Mouse (Mus musculus) heart, embryonic 11.5 days (tissue): ENCODE measurements around the gene Gmds. TPM values are rescaled to one million over a fixed set of nuclear protein-coding genes. Genes with fewer than 3 reads are reported as not detected.

Experiments
- ATAC-seq: fragments of 200-750 bp; cut with Nextera tagmentation; replicated peaks from 2 replicates; pipeline ENCODE4 v1.8.0; 2017; ENCODE audit warnings: moderate library complexity; ENCODE audit not compliant: insufficient number of reproducible peaks, low FRiP score, low TSS enrichment
- H3K27ac ChIP-seq: fragments of 300-500 bp; sonication (generic); 2 replicates; pipeline ENCODE4 v1.5.1; 2014; ENCODE audit warnings: mild to moderate bottlenecking, low read depth, low read length
- H3K27me3 ChIP-seq: fragments of 300-500 bp; sonication (generic); 2 replicates; pipeline ENCODE4 v1.6.1; 2014; ENCODE audit warnings: mild to moderate bottlenecking, low read length, mixed read lengths; ENCODE audit not compliant: control insufficient read depth, insufficient read depth
- H3K36me3 ChIP-seq: fragments of 300-500 bp; sonication (generic); 2 replicates; pipeline ENCODE4 v1.6.1; 2014; ENCODE audit warnings: mild to moderate bottlenecking, low read length, moderate library complexity, mixed read lengths; ENCODE audit not compliant: control insufficient read depth, insufficient read depth
- H3K4me1 ChIP-seq: fragments of 300-500 bp; sonication (generic); 2 replicates; pipeline ENCODE4 v1.6.1; 2014; ENCODE audit warnings: low read length; ENCODE audit not compliant: control insufficient read depth, insufficient read depth
- H3K4me2 ChIP-seq: fragments of 300-500 bp; sonication (generic); 2 replicates; pipeline ENCODE4 v1.6.1; 2014; ENCODE audit warnings: mild to moderate bottlenecking, moderate library complexity
- H3K4me3 ChIP-seq: fragments of 300-500 bp; sonication (generic); 2 replicates; pipeline ENCODE4 v1.5.1; 2014; ENCODE audit warnings: low read depth, low read length
- H3K9ac ChIP-seq: fragments of 300-500 bp; sonication (generic); 2 replicates; pipeline ENCODE4 v1.6.1; 2014; ENCODE audit warnings: mild to moderate bottlenecking, low read depth, low read length, moderate library complexity
- H3K9me3 ChIP-seq: fragments of 300-500 bp; sonication (generic); replicated peaks from 2 replicates; pipeline ENCODE4 v1.6.1; 2016; ENCODE audit warnings: low read length; ENCODE audit not compliant: control insufficient read depth
- WGBS: fragments of 180-500 bp; shearing (Covaris S2); extraction: QIAGEN DNeasy Blood & Tissue Kit; methylation state at CpG from one replicate; pipeline ENCODE4 v1.1.7; 2014; ENCODE audit not compliant: insufficient replicate concordance; 5-methylcytosine and 5-hydroxymethylcytosine counted together
- polyA plus RNA-seq: library from polyadenylated mRNA; unstranded; fragments of >200 nt; fragmentation: Nextera tagmentation; extraction: Ambion mirVana; gene quantifications from 2 replicates; pipeline ENCODE4 v1.2.1, GENCODE M21; 2014

Gmds gene
- polyA plus RNA-seq, 1 experiment from 2014 or later, result 31.3 TPM

GRCm38 (mm10) chr13:31806890-31807735 is 531.4 kb downstream of the Gmds start:
- peak; percentile 13; the same call in 1 of the 2 replicates for ATAC-seq
- Histone ChIP-seq H3K9me3 (no peaks in the 10 kb centered on the region), H3K4me2 (peak overlapping the region; percentile 91), H3K36me3 (no peaks in the 10 kb centered on the region), H3K27ac (peak overlapping the region; percentile 99), H3K4me3 (peak overlapping the region; percentile 70), H3K27me3 (peaks cover 71% of the 10 kb centered on the region), H3K4me1 (peaks cover 9% of the 10 kb centered on the region; the same call in 1 of the 2 replicates), H3K9ac (peak overlapping the region; percentile 92)
- under 1% methylated on average over 101 of the region's 101 CpGs for WGBS

DNA sequence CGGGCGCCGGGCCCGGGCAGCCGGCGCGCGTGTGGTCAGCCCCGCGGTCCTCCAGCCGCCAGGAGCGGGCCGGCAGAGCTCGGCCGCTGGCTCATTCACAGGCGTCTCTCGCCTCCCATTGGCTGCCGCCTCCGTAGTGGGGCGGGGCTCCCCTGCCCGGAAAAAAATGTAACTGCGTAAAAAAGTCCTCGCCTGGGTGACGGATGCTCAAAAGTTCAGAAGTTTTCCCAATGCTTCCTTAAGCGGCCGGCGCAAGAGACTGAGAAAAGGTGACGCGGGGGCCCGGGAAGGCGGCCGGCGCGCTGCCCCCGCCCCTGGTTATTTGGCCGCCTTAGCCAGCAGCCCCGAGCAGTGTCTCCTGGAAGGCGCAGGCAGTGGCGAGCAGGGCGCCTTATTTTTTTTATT is 532.1 kb downstream of the Gmds start, which contains the start of gene Foxc1:
TSS of gene Foxc1 (plus strand) at position 206 of the 405 bp plus-strand sequence.
- Histone ChIP-seq H3K9me3 (no peaks in the 10 kb centered on the region), H3K4me2 (peak within 1 kb of the TSS; percentile 91), H3K27ac (peak within 1 kb of the TSS; percentile 99), H3K36me3 (no peaks in the 10 kb centered on the region), H3K4me1 (peaks cover 16% of the 10 kb centered on the region), H3K27me3 (peaks cover 72% of the 10 kb centered on the region), H3K4me3 (peak within 1 kb of the TSS; percentile 70), H3K9ac (peak within 1 kb of the TSS; percentile 92)
- WGBS, result under 1% methylated on average over 23 of the region's 40 CpGs
- ATAC-seq, result peak; percentile 85

GRCm38 (mm10) chr13:31805831-31806427 is 532.6 kb downstream of the Gmds start:
- ATAC-seq, result peak; percentile 39
- 2% methylated on average over 33 of the region's 34 CpGs for WGBS
- Histone ChIP-seq H3K27me3 (peaks cover 68% of the 10 kb centered on the region), H3K36me3 (no peaks in the 10 kb centered on the region), H3K4me3 (peak overlapping the region; percentile 70), H3K4me1 (peaks cover 16% of the 10 kb centered on the region), H3K4me2 (peak overlapping the region; percentile 91), H3K9me3 (no peaks in the 10 kb centered on the region), H3K27ac (peak overlapping the region; percentile 66), H3K9ac (peak overlapping the region; percentile 72)

GRCm38 (mm10) chr13:31804571-31804970 is 534.0 kb downstream of the Gmds start:
- Histone ChIP-seq H3K4me2 (peak overlapping the region; percentile 49), H3K4me3 (no peak overlapping the region), H3K9ac (no peak overlapping the region), H3K9me3 (no peaks in the 10 kb centered on the region), H3K36me3 (no peaks in the 10 kb centered on the region), H3K4me1 (peaks cover 16% of the 10 kb centered on the region), H3K27ac (no peak overlapping the region), H3K27me3 (peaks cover 74% of the 10 kb centered on the region)
- WGBS, result 4% methylated on average over 7 of the region's 7 CpGs
- ATAC-seq, result no peak

- Histone ChIP-seq H3K27ac (no peak overlapping the region), H3K4me1 (peaks cover 16% of the 10 kb centered on the region), H3K9ac (no peak overlapping the region), H3K4me3 (peak overlapping the region; percentile 18), H3K36me3 (no peaks in the 10 kb centered on the region), H3K9me3 (no peaks in the 10 kb centered on the region), H3K27me3 (peaks cover 83% of the 10 kb centered on the region), H3K4me2 (peak overlapping the region; percentile 49)
- no peak for ATAC-seq
- 2% methylated on average over 30 of the region's 31 CpGs for WGBS
Observed at GRCm38 (mm10) chr13:31803166-31804093, 535.1 kb downstream of the Gmds start.

DNA sequence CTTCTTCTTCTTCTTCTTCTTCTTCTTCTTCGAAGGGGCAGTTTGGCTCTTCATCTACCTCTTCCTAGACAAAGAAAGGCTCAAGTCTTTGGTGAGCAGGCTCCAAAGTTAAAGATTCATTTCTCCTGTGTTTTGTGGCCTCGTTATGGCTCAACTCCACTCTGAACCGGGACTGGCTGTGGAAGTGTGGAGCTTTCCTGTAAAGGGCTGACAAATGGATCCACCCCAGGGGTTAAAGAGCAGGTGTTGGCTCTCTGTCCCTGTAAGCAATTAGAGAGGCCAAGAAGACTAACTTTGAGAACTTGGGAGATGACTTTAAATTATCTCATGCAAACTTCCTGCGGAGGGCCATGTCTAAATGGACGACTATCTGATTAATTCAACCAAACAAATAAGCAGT is 536.1 kb downstream of the Gmds start:
- 7% methylated on average over 5 of the region's 5 CpGs for WGBS
- H3K9ac ChIP-seq, result no peak overlapping the region
- peaks cover 17% of the 10 kb centered on the region for H3K4me1 ChIP-seq
- H3K27me3 ChIP-seq, result peaks cover 82% of the 10 kb centered on the region
- ATAC-seq, result no peak
- H3K4me2 ChIP-seq, result no peak overlapping the region
- H3K9me3 ChIP-seq, result no peaks in the 10 kb centered on the region
- no peak overlapping the region for H3K27ac ChIP-seq
- H3K36me3 ChIP-seq, result no peaks in the 10 kb centered on the region
- no peak overlapping the region for H3K4me3 ChIP-seq

DNA sequence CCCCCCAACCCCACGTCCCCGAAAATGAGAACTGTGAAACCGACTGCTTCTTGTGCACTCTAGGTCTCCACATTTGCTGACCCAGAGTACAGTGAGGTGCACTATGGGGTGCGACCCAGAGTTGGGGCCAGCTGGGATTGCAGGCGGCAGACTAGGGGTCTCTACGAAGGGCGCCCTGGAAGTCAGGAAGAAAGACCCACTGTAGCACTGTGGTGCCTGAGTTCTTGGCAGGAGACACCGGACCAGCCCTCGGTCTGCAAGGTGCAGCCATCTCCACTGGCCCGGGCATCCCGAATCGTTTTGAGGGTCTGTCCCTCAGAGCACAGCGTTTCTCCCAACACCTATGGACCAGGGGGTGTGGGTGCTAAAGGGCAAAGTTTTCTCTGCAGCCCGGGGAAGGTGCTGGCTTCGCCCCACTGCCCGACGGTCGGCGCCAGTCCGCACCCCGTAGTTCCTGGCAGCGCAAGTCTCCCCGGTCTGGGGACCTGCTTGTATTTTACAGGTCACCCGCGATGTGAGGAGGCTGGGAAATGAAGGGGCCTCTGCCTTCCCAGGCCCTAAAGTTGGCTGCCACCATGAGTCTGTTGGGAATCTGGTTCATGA is 536.7 kb downstream of the Gmds start:
- H3K36me3 ChIP-seq, result no peaks in the 10 kb centered on the region
- no peaks in the 10 kb centered on the region for H3K9me3 ChIP-seq
- peak overlapping the region; percentile 35 for H3K4me3 ChIP-seq
- peak overlapping the region; percentile 50; the same call in 1 of the 2 replicates for H3K9ac ChIP-seq
- no peak overlapping the region for H3K27ac ChIP-seq
- 3% methylated on average over 25 of the region's 25 CpGs for WGBS
- no peak for ATAC-seq
- peak overlapping the region; percentile 68 for H3K4me2 ChIP-seq
- H3K4me1 ChIP-seq, result peaks cover 17% of the 10 kb centered on the region
- peaks cover 76% of the 10 kb centered on the region for H3K27me3 ChIP-seq
